Mouse (Mus musculus): ENCODE results near the gene Neurl1a. TPM values are rescaled to one million over a fixed set of nuclear protein-coding genes. Genes with fewer than 3 reads are reported as not detected.
"Not testable (repeated sequence)": the region's sequence is repeated elsewhere in the genome, so short reads cannot be mapped to it uniquely, and the experiment has no call there.

Neurl1a gene
- total RNA-seq (2021), result 100 to 1,000 TPM; 107 to 111 TPM

DNA sequence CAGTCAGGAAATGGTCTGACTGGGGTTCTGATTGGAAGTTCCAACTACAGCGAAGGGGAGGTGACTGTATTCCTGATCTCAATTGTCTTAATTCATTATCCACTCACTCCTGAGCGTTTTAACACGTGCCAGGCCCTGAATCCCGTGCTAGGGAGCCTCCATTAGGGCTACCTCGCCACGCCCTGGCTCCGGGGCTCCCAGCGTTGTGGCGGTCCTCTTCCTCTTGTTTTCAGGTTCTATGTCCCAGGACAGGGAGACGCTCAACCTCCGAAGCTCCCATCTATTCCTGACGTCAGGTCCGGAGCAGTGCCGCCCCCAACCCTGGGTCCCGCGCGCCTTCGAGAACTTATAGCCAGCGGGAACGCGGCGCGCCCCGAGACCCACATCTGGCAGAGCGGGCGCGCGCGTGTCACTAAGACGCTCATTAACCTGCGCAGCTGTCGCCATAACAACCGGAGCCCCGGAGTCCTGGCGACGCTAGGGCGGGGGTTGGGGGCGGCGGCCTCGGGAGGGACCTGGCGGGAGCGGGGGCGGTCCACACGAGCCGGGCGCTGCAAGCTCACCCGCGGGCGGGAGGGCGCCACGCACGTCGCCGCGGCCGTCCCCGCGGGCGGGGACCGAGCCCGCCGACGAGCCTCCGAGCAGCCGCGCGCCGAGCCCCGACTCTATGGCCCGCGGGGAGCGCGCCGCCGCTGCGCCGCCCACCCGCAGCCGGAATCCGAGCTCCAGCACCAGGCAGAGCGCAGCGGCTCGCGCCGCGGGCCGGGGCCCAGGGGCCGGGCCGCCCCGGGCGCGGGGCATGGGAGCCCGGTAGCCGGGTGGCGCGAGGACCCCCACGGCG lies at the start of gene Neurl1a:
Gene Neurl1a (plus strand): TSS at position 390 of the 841 bp plus-strand sequence.
- DNase-seq (ENCODE audit: extremely low spot score in 1 of 2, low spot score in 2 of 2), result peak in 1 of 2 experiments; percentile 79
- intact Hi-C loops (cut with DNase I), result loop anchor here (2.0 to 5.0 kb wide), 2 partner anchors 84 to 160 kb away; no protein-coding TSS in a partner anchor

DNA sequence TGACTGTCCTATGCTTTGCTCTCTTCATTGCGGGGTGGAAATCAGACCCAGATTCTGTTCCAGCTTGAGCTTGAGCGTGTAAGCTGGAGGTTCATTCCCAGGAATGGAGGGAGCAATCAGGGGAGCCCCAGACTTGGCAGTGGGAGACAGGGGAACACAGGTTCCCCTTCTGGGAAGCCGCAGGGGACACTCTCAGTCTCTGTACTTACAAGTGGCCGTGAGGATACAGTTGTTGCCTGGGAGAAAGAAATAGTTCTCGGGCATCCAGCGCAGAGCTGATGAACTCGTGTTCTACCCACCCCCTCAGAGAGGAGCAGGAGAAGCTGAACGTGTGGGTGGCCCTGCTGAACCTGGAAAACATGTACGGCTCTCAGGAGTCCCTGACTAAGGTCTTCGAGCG lies 49.8 kb upstream of the Neurl1a start:
- no peak for DNase-seq (ENCODE audit: extremely low spot score in 1 of 2, low spot score in 2 of 2)
- intact Hi-C loops (cut with DNase I), result no loop called here

DNA sequence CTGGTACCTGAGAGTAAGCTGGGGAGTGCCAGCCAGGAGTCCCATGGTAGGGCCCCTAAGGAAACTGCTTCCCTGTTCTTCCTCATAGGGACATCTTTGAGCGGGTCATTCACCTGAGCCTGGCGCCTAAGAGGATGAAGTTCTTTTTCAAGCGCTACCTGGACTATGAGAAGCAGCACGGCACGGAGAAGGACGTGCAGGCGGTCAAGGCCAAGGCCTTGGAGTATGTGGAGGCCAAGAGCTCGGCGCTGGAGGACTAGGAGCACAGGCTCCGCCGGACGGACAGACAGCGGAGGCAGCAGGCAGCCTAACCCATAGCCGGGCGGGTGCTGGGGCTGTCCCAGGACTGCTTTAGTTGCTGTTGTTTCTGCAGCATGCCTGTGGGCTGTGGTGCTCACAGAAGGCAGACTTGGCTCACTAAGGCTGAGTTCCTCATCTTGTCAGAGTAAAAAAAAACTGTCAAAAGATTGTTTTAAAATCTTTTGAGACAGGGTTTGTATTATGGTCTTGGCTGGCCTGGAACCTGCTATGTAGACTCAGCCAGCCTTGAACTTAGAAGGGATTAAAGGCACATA lies 48.0 kb upstream of the Neurl1a start:
- no peak for DNase-seq (ENCODE audit: extremely low spot score in 1 of 2, low spot score in 2 of 2)
- intact Hi-C loops (cut with DNase I), result no loop called here

DNA sequence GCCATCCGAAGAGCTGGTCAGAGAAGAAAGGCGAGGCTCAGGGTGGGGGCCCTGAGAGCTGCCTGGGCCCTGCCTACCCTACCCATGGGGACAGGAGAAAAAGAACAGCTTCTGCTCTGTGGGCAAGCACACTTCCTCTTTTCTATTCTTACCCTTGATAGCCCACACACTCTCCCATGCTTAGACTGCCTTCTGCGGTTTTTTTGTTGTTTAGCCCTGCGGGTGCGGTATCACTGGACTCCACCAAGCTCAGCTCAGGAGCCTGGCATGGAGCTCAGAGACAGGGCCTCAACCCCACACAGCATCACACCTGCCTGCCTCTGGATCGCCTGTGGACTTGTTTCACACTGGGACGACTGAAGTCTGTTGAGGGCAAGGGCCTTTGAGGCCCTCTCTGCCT lies 45.5 kb upstream of the Neurl1a start:
- intact Hi-C loops (cut with DNase I), result no loop called here
- no peak for DNase-seq (ENCODE audit: extremely low spot score in 1 of 2, low spot score in 2 of 2)

DNA sequence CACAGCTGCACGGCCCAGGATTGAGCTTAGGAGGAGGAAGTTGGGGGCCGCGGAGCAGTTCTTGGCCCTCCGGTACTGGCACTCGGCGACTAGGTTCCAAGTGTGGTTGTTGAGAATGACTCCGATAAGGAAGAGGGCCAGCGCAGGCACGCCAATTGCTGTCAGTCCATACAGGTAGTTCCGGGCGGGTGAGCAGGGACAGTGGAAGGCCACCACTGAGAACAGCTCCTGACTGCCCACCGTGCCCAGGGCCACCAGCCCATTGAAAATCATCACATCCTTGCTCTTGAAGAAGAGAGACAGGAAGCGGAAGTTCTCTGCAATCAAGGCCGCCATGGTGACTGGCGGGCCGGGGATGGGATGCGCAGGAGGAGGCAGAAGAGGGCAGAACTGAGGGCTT lies 43.1 kb upstream of the Neurl1a start:
- intact Hi-C loops (cut with DNase I), result no loop called here

DNA sequence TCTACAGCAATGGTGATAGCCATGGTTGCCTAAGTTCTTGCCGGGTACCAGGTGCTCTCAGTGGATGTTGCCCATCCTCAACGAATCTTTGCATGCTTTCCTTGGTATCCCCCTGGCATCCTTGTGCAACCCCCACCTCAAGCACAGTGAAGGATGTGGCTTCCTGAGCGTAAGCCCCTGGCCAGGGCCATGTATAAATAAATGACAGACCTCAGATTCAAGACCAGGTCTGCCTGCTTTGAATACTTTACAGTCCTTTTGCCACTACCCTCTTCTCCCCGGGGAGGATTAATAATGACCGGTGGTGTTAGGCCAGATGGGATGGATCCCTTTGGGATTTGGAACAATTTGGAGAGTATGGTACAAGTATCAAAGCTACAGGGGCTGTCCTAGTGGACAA lies 42.5 kb upstream of the Neurl1a start:
- intact Hi-C loops (cut with DNase I), result no loop called here
- no peak for DNase-seq (ENCODE audit: extremely low spot score in 1 of 2, low spot score in 2 of 2)

More for the DNA sequence above, 43.1 kb upstream of the Neurl1a start:
- DNase-seq (ENCODE audit: extremely low spot score in 1 of 2, low spot score in 2 of 2), result no peak

DNA sequence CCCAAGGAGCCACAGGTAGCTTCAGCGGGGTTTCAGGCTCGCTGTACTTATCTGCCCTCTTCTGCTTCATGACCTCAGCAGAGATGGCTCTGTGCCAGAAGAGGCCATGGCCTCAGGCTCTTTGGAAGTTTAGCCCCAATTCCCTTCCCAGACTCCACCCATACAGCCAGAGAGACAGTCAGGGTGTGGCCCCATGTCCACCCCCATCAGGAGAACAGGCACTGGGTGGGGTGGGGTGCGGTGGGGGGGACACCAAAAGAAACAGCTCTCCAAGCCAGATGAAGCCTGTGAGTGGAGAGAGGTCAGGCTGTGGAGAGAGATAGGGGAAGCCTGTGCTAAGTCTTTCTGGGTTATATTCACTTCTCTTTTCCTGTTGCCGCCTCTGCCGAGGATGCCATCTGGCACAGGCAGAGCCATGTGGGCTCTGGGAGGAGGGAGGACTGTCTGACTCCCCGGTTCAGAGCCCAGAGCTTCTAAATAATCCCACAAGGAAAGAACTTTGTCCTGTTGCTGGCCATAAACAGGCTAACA lies 41.5 kb upstream of the Neurl1a start:
- intact Hi-C loops (cut with DNase I), result no loop called here
- peak in 1 of 2 experiments; percentile 63 for DNase-seq (ENCODE audit: extremely low spot score in 1 of 2, low spot score in 2 of 2)

DNA sequence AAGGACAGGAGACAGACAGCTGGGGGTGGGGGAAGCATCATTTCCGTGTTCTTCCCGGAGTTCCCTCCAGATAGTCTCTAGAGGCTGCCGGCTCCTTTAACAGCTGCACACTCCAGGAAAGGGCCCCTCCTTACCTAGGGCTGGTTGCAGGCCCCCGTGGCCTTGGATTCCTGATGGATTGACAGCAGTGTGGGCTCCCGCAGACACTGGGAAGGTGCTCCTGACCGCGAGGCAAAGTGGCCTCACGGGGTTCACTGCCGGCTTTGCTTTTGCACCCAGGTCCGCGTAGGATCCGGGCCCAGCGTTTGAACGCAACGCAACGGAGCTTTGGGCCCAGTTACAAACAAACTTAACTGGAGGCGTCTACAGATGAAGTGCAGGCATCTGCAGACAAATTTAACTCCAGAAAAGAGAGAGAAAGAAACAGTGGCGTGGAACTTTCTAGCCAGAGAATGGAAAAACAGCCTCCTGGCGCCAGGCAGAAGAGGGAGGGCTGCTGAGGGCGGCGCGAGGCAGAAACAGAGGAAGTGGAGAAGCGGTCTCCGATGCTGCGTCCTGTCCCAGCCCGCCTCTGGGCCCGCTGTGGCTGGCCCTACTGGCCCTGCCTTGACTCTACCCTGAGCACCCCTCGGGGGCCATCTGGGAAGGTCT lies 40.7 kb upstream of the Neurl1a start, which contains the start of gene Calhm2:
Gene Calhm2 (minus strand): TSS at position 524 of the 651 bp plus-strand sequence.
- intact Hi-C loops (cut with DNase I), result no loop called here

DNA sequence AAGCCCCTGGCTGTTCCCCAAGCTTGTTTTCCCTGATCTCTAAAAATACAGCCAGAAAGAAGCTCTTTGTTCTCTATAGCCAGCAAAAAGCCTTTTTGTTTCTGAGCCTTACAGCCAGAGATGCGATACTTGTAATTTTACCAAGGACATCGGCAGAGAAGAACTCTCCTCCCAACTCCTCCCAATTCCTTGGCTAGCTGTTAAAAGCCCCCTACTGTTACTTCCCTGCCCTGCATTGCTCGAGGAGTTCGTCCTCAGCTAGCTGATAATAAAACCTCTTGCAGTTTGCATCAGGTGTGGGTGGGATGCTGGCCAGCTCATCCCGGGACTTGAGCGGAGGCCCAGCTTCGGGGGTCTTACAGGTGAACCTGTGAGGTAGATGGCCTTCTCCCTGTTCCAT lies 39.0 kb upstream of the Neurl1a start:
- DNase-seq (ENCODE audit: extremely low spot score in 1 of 2, low spot score in 2 of 2); intact Hi-C loops (cut with DNase I): not testable (repeated sequence)

More for the DNA sequence above, 40.7 kb upstream of the Neurl1a start, which contains the start of gene Calhm2:
- peak; percentile 45 to 75 for DNase-seq (ENCODE audit: extremely low spot score in 1 of 2, low spot score in 2 of 2)

DNA sequence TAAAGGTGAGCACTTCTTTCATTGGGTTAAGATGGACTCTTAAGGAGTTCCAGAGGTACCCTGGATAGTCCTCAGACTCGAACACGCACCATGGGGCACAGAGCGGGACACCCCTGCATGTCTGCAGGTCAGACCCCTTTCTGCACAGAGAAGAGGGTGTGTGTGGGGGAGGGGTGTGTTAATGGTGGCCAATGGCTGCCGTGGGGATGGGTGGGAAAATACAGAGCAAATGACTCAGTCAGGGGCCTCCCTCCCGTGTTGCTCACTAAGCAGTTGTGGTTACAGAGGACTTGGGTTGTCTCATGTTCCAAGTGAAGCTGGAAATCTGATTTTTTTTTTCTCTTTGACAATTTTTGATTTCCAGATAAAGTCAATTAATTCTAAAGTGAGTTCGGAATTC lies 36.2 kb upstream of the Neurl1a start:
- intact Hi-C loops (cut with DNase I), result no loop called here
- DNase-seq (ENCODE audit: extremely low spot score in 1 of 2, low spot score in 2 of 2), result no peak

DNA sequence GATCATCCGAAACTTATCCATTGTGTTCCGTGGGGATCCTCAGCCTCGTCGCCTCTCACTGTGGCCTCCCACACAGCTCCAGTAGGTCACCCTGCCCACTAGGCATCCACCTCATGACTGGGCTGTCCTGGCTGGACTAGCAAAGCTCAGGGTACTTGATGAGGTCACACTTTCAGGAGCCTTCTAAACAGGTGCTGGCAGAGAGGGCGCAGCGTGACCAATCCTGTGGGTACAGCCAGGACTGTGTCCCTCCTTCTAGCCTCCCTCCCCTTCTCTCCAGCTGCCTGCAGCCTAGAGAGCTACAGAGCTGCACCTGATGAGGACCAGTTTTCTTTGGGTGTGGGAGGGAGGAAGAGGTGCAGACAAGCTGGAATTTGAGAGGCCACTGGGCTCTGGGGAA lies 34.5 kb upstream of the Neurl1a start, which contains the start of gene Calhm1:
Gene Calhm1 (minus strand): TSS at position 101 of the 400 bp plus-strand sequence.
- no peak for DNase-seq (ENCODE audit: extremely low spot score in 1 of 2, low spot score in 2 of 2)
- intact Hi-C loops (cut with DNase I), result no loop called here

DNA sequence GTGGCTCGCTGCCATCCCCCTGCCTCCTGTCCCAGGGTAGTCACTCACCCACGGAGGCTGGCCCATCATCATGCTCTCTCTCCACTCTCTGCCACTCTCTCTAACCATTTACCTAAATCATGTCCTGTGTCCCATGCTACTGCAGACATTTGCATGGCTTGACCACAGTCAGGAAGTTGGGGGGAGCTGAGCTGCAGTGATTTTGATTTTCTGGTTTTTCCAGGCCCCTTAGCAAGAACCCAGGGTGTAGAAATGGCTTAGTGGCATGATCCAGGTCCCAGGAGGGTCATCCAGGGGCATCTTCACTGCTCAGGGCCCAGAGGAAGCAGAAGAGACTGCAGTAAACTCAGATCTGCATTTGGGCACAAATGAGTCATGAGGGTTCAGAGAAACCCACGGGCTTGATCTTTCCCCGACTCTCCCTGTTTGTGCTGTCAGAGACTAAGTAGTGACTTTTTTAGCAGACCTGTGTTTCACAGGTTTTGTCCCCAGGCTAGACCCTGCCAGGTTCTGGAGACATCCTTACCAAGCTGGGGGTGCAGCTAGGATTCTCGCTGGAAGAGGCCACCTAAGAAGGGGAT lies 30.3 kb upstream of the Neurl1a start:
- intact Hi-C loops (cut with DNase I), result no loop called here
- no peak for DNase-seq (ENCODE audit: extremely low spot score in 1 of 2, low spot score in 2 of 2)

DNA sequence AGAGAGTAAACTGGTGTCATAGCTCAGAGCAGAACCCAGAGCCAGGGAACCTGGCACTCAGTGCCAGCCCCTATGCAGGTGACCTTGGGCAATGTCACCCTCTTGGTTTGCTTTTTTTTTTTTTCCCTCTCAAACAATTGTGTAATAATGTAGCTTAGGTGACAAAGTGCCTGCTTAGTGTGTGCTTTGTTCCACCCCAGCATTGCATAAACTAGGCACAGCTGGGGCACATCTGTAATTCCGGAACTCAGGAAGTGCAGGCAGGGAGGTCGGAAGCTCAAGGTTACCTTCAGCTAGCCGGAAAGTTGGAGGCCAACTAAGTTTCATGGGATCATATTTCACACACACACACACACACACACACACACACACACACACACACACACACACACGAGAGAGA lies 28.8 kb upstream of the Neurl1a start:
- DNase-seq (ENCODE audit: extremely low spot score in 1 of 2, low spot score in 2 of 2), result no peak
- intact Hi-C loops (cut with DNase I), result no loop called here

DNA sequence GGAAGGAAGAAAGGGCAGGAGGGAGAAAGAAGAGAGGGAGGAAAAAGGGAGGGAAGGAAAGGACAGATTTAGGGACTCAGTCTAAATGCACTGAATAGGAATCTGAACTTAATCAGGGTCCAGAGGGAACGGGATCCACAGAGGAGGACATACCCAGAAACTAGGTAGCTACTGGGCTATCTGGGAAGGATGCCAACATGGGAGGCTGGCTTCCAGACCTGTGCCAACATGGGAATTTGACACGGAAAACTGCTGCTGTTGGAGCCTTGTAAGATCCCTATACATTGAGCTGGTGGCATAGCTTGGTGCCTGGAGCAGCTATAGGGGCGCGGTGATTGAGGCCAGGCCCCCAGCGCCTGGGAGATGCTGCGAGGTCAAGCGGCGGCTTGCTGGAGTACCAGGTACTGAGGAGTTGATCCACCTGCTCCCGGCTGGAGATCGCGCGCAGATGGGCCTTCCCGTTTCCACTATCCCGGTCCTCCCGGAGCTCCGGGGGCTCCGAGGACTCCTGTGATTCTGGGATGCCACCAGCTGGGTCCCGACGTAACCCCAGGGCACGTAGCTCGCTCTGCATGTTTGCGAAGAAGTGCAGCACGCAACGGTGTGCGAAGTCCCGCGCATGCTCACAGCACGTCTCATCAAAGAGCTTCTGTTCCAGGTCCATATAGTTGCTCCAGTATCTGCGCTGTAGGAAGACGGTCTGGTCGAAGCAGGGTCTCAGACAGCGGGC lies 27.1 kb upstream of the Neurl1a start:
- intact Hi-C loops (cut with DNase I), result no loop called here
- no peak for DNase-seq (ENCODE audit: extremely low spot score in 1 of 2, low spot score in 2 of 2)

DNA sequence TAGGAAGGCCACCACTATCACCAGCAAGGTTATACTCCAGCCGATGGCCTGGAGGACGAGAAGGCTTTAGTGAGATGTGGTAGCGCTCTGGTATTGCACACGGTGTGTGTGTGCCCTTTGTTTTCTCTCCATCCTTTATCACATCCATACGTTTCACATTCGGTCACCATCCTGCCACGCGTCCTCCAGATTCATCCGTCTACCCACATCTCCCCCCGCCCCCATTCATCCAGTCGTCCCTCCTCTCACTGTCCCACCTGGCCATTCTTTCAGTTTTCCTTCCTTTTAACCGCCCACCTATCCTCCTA lies 26.6 kb upstream of the Neurl1a start:
- intact Hi-C loops (cut with DNase I), result no loop called here
- no peak for DNase-seq (ENCODE audit: extremely low spot score in 1 of 2, low spot score in 2 of 2)

DNA sequence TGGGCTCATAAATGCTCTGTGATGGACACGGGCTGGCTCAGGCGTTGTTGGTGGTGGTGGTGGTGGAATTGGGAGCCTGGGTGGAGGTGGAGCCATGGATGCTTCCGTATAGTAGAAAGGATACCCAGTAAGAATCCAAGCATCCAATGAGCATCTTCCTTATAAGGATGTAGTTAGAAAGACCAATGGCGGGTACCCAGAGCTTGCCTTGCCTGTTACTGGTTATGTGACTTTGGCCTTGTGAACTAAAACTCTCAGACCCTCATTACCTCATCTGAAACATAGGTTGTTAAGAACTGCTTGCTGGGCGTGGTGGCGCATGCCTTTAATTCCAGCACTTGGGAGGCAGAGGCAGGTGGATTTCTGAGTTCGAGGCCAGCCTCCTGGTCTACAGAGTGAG lies 24.9 kb upstream of the Neurl1a start:
- DNase-seq (ENCODE audit: extremely low spot score in 1 of 2, low spot score in 2 of 2), result no peak
- intact Hi-C loops (cut with DNase I), result no loop called here

DNA sequence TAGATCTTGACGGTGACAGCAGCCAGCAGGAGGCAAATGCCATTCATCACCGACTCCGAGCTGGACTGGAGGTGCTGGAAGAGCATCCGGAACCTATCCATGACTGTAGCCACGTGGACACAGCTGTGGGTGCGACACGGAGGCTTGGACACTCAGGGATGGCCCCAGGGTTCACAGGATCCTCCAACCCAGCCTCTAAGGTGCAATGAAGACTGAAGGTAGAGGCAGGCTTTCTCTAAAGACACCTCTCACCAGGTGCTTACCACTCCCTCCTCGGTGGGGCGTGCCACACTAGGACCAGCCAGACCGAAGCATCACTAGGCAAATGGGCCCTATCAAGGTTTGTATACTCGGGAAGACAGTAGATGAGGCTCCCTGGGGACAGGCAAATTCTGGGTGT lies 21.0 kb upstream of the Neurl1a start, which contains the start of gene Calhm3:
Gene Calhm3 (minus strand): TSS at position 101 of the 400 bp plus-strand sequence.
- no peak for DNase-seq (ENCODE audit: extremely low spot score in 1 of 2, low spot score in 2 of 2)
- intact Hi-C loops (cut with DNase I), result no loop called here

DNA sequence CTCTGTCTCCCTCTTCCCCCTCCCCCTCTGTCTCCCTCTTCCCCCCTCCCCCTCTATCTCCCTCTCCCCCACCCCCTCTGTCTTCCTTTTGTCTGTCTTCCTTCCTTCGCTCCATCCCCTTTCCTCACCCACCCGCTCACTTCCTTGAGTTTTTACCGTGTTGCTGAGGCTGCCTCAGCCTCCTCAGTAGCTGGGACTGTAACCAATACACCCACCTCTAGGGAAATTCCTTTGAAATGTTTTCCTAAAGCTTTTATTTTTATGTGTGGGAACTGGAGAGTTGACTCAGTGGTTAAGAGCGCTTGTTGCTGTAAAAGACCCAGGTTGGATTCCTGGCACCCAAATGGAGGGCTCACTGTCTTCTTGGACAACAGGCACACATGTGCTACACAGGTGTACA lies 17.0 kb upstream of the Neurl1a start:
- intact Hi-C loops (cut with DNase I), result no loop called here
- DNase-seq (ENCODE audit: extremely low spot score in 1 of 2, low spot score in 2 of 2), result no peak

All from left cerebral cortex, postnatal 10 days (tissue).